Mouse (Mus musculus) stomach, embryonic 14.5 days (tissue): Measurements from ENCODE around the gene Ppp2r5a. TPM values are rescaled to one million over a fixed set of nuclear protein-coding genes. Genes with fewer than 3 reads are reported as not detected.

Source experiments
- ATAC-seq: fragments of 200-750 bp; cut with Nextera tagmentation; 2 replicates; pipeline ENCODE4 v1.8.0; 2017; ENCODE audit warnings: low read depth, moderate TSS enrichment; ENCODE audit not compliant: insufficient number of reproducible peaks, insufficient read depth, low FRiP score
- H3K27ac ChIP-seq: fragments of 300-500 bp; sonication (generic); 2 replicates; pipeline ENCODE4 v1.5.1; 2014; ENCODE audit warnings: mild to moderate bottlenecking, low read length, moderate library complexity, mixed read lengths
- H3K27me3 ChIP-seq: fragments of 300-500 bp; sonication (generic); 2 replicates; pipeline ENCODE4 v1.6.1; 2014; ENCODE audit warnings: low read length, control low read depth, mixed read lengths; ENCODE audit not compliant: control insufficient read depth, insufficient read depth
- H3K36me3 ChIP-seq: fragments of 300-500 bp; sonication (generic); 2 replicates; pipeline ENCODE4 v1.6.1; 2014; ENCODE audit warnings: mild to moderate bottlenecking, control low read depth, low read length, moderate library complexity, mixed read lengths; ENCODE audit not compliant: control insufficient read depth, insufficient read depth
- H3K4me1 ChIP-seq: fragments of 300-500 bp; sonication (generic); 2 replicates; pipeline ENCODE4 v1.6.1; 2014; ENCODE audit warnings: low read length, control low read depth, mixed read lengths; ENCODE audit not compliant: control insufficient read depth, insufficient read depth
- H3K4me2 ChIP-seq: fragments of 300-500 bp; sonication (generic); replicated peaks from 2 replicates; pipeline ENCODE4 v1.6.1; 2014; ENCODE audit warnings: low read depth, low read length, control low read depth
- H3K4me3 ChIP-seq: fragments of 300-500 bp; sonication (generic); 2 replicates; pipeline ENCODE4 v1.5.1; 2014; ENCODE audit warnings: low read depth, low read length, control low read depth
- H3K9ac ChIP-seq: fragments of 300-500 bp; sonication (generic); replicated peaks from 2 replicates; pipeline ENCODE4 v1.6.1; 2014; ENCODE audit warnings: low read depth, mild to moderate bottlenecking, control low read depth, low read length, moderate library complexity, mixed read lengths
- H3K9me3 ChIP-seq: fragments of 300-500 bp; sonication (generic); 2 replicates; pipeline ENCODE4 v1.6.1; 2016; ENCODE audit warnings: low read depth, low read length, control low read depth; ENCODE audit not compliant: control insufficient read depth
- WGBS: fragments of 180-500 bp; shearing (Covaris S2); extraction: QIAGEN DNeasy Blood & Tissue Kit; methylation state at CpG from one replicate; pipeline ENCODE4 v1.1.7; 2014; 5-methylcytosine and 5-hydroxymethylcytosine counted together
- polyA plus RNA-seq: library from polyadenylated mRNA; unstranded; fragments of >200 nt; fragmentation: Nextera tagmentation; extraction: Ambion mirVana; gene quantifications from 2 replicates; pipeline ENCODE4 v1.2.1, GENCODE M21; 2014

Gene Ppp2r5a
- 22.5 and 24.9 TPM in 2 replicates for polyA plus RNA-seq

- Histone ChIP-seq H3K4me2 (no peak within 1 kb of the TSS), H3K27ac (no peak within 1 kb of the TSS), H3K36me3 (no peaks in the 10 kb centered on the region), H3K9ac (no peak within 1 kb of the TSS), H3K4me1 (no peaks in the 10 kb centered on the region), H3K9me3 (no peaks in the 10 kb centered on the region), H3K4me3 (no peak within 1 kb of the TSS), H3K27me3 (no peaks in the 10 kb centered on the region)
- WGBS, result 50% methylated on average over 5 of the region's 5 CpGs
- ATAC-seq, result no peak
Measured at GRCm38 (mm10) chr1:191403074-191403473, at the start of gene Ppp2r5a. Gene Ppp2r5a (minus strand): TSS chr1:191403272.

- ATAC-seq, result no peak
- no peak overlapping the region for H3K9ac ChIP-seq
- H3K9me3 ChIP-seq, result no peaks in the 10 kb centered on the region
- no peaks in the 10 kb centered on the region for H3K36me3 ChIP-seq
- no peak overlapping the region for H3K4me3 ChIP-seq
- no peaks in the 10 kb centered on the region for H3K27me3 ChIP-seq
- H3K4me2 ChIP-seq, result no peak overlapping the region
- H3K4me1 ChIP-seq, result peaks cover 10% of the 10 kb centered on the region; the same call in 1 of the 2 replicates
- no peak overlapping the region for H3K27ac ChIP-seq
- WGBS, result 56% methylated on average over 5 of the region's 5 CpGs
Measured at GRCm38 (mm10) chr1:191450614-191451013, 47.5 kb upstream of the Ppp2r5a start.

GRCm38 (mm10) chr1:191449537-191449936 lies 46.5 kb upstream of the Ppp2r5a start:
- H3K27me3 ChIP-seq, result no peaks in the 10 kb centered on the region
- H3K27ac ChIP-seq, result no peak overlapping the region
- no peak overlapping the region for H3K9ac ChIP-seq
- WGBS, result 86% methylated on average over 4 of the region's 4 CpGs
- no peak overlapping the region for H3K4me2 ChIP-seq
- H3K36me3 ChIP-seq, result no peaks in the 10 kb centered on the region
- ATAC-seq, result no peak
- H3K4me1 ChIP-seq, result peaks cover 10% of the 10 kb centered on the region; the same call in 1 of the 2 replicates
- no peak overlapping the region for H3K4me3 ChIP-seq
- H3K9me3 ChIP-seq, result no peaks in the 10 kb centered on the region

- H3K36me3 ChIP-seq, result no peaks in the 10 kb centered on the region
- WGBS, result 71% methylated on average over 6 of the region's 6 CpGs
Measured at GRCm38 (mm10) chr1:191447391-191448016, 44.4 kb upstream of the Ppp2r5a start.

GRCm38 (mm10) chr1:191446307-191446706 lies 43.2 kb upstream of the Ppp2r5a start:
- H3K27ac ChIP-seq, result no peak overlapping the region
- no peaks in the 10 kb centered on the region for H3K27me3 ChIP-seq
- no peak for ATAC-seq
- H3K36me3 ChIP-seq, result no peaks in the 10 kb centered on the region
- no peaks in the 10 kb centered on the region for H3K9me3 ChIP-seq
- no peak overlapping the region for H3K9ac ChIP-seq
- no peaks in the 10 kb centered on the region for H3K4me1 ChIP-seq
- no peak overlapping the region for H3K4me2 ChIP-seq
- H3K4me3 ChIP-seq, result no peak overlapping the region
- 67% methylated on average over 5 of the region's 5 CpGs for WGBS

More at GRCm38 (mm10) chr1:191447391-191448016, 44.4 kb upstream of the Ppp2r5a start:
- H3K4me3 ChIP-seq, result no peak overlapping the region
- no peak overlapping the region for H3K9ac ChIP-seq
- H3K4me2 ChIP-seq, result no peak overlapping the region
- no peaks in the 10 kb centered on the region for H3K4me1 ChIP-seq
- ATAC-seq, result no peak
- no peaks in the 10 kb centered on the region for H3K27me3 ChIP-seq
- H3K9me3 ChIP-seq, result no peaks in the 10 kb centered on the region
- no peak overlapping the region for H3K27ac ChIP-seq

GRCm38 (mm10) chr1:191445831-191446258 lies 42.8 kb upstream of the Ppp2r5a start:
- H3K4me2 ChIP-seq, result no peak overlapping the region
- no peaks in the 10 kb centered on the region for H3K4me1 ChIP-seq
- H3K9me3 ChIP-seq, result no peaks in the 10 kb centered on the region
- no peak overlapping the region for H3K9ac ChIP-seq
- H3K27ac ChIP-seq, result no peak overlapping the region
- no peak for ATAC-seq
- H3K27me3 ChIP-seq, result no peaks in the 10 kb centered on the region
- H3K36me3 ChIP-seq, result no peaks in the 10 kb centered on the region
- H3K4me3 ChIP-seq, result no peak overlapping the region
- 50% methylated on average over 9 of the region's 9 CpGs for WGBS

GRCm38 (mm10) chr1:191445401-191445800 lies 42.3 kb upstream of the Ppp2r5a start:
- 80% methylated on average over 12 of the region's 12 CpGs for WGBS
- H3K9ac ChIP-seq, result no peak overlapping the region
- H3K4me3 ChIP-seq, result no peak overlapping the region
- no peaks in the 10 kb centered on the region for H3K27me3 ChIP-seq
- H3K27ac ChIP-seq, result no peak overlapping the region
- H3K36me3 ChIP-seq, result no peaks in the 10 kb centered on the region
- H3K4me2 ChIP-seq, result no peak overlapping the region
- ATAC-seq, result no peak
- no peaks in the 10 kb centered on the region for H3K4me1 ChIP-seq
- no peaks in the 10 kb centered on the region for H3K9me3 ChIP-seq

GRCm38 (mm10) chr1:191444467-191444866 lies 41.4 kb upstream of the Ppp2r5a start:
- Histone ChIP-seq H3K4me1 (no peaks in the 10 kb centered on the region), H3K4me3 (no peak overlapping the region), H3K4me2 (no peak overlapping the region), H3K27ac (no peak overlapping the region), H3K36me3 (no peaks in the 10 kb centered on the region), H3K27me3 (no peaks in the 10 kb centered on the region), H3K9me3 (no peaks in the 10 kb centered on the region), H3K9ac (no peak overlapping the region)
- 35% methylated on average over 1 of the region's 1 CpGs for WGBS
- ATAC-seq, result no peak

GRCm38 (mm10) chr1:191439011-191439410 lies 35.9 kb upstream of the Ppp2r5a start:
- Histone ChIP-seq H3K4me3 (no peak overlapping the region), H3K9ac (no peak overlapping the region), H3K9me3 (no peaks in the 10 kb centered on the region), H3K4me2 (no peak overlapping the region), H3K27ac (no peak overlapping the region), H3K4me1 (no peaks in the 10 kb centered on the region), H3K36me3 (no peaks in the 10 kb centered on the region), H3K27me3 (no peaks in the 10 kb centered on the region)
- 77% methylated on average over 3 of the region's 3 CpGs for WGBS
- no peak for ATAC-seq
